Mouse (Mus musculus) retina, postnatal 1 day (tissue): ENCODE results near the gene Ilf3.
A peak's percentile ranks its signal among the peaks of the same experiment; 100 is the strongest.

Source experiments
- DNase-seq: peaks from one replicate; pipeline ENCODE4 v3.0.0-alpha.2; 2012

Gene Ilf3

DNA sequence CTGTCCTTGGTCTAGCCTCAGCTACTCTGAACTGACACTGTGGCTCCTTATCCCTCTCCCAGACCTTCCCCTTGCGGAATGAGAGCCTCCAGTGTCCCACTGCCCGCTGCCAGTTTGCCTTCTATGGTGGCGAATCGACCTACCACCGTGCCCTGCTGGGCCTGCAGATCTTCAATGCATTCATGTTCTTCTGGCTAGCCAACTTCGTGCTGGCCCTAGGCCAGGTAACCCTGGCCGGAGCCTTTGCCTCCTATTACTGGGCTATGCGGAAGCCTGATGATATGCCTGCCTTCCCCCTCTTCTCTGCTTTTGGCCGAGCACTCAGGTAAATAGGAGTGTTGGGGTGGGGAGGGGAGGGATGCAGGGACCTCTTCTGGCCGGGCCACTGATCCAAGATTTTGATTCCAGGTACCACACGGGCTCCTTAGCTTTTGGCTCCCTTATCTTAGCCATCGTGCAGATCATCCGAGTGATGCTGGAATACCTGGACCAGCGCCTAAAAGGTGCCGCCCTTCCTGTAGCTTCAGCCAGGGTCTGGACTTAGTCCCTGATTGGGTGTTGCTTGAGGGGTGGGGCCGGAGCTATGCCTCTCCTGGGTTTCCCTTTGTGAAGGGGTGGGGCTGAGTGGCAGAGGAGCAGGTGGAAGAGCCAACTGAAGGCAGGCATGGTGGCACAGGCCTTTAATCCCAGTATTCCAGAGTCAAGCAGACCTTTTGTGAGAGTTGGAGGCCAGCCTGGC is 20.9 kb upstream of the Ilf3 start:
- no peak for DNase-seq

DNA sequence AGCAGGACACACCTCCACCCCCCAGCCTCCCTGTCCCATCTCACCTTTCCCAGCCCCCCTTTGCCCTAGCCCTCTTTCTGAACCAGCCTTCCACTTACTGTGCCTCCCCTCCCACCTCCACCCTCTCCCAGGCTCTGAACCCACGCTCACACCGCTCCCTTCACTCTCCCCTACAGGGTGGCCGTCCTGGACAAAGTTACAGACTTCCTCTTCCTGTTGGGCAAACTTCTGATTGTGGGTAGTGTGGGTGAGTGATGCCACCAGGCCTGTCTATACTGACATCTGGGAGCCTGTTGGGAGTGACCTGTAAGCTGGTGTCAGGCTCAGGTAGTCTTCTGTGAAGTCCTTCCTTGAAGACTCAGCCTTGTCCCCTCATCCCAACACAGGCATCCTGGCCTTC is 19.5 kb upstream of the Ilf3 start:
- no peak for DNase-seq

DNA sequence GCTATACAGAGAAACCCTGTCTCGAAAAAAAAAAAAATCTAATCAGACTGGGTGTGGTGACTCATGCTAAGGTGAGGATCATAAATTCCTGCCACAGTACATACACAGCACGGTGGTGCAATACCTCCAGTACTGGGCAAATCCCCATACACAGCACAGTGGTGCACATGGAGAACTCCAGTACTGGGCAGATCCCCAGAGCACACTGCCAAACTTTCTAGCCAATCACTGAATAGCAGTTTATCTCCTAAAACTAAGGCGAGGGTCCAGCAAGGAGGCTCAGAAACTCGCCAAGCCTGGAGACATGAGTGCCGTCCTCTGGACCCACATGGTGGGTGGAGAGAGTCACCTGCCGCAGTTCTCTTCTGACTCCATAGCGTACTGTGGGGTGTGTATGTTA is 16.5 kb upstream of the Ilf3 start:
- no peak for DNase-seq

DNA sequence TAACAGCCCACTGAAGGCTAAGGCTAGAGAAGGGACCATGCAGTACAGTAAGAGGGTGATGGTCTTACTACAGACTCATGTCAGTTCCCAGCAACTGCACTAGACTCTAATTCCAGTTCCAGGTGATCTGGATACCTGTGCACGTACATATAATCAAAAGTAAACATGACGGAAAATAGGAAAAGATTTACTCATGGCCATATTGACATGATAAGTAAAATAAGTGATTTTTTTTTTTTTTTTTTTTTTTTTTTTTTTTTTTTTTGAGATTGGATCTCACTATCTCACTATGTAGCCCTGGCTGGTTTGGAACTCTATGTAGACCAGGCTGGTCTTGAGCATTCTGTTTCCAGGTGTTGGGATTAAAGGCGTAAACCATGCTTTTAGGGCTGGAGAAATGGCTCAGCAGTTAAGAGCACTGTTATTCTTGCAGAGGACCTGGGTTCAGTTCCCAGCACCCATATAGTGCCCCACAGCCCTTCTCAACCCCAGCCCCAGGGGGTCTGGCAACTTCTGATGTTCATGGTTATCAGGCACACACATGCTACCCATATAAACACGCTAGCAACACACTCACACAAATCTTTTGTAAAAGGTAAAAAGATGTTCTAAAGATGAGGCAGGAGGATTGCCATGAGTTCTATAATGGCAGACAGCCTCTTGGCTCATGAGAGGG is 15.8 kb upstream of the Ilf3 start:
- DNase-seq, result no peak

DNA sequence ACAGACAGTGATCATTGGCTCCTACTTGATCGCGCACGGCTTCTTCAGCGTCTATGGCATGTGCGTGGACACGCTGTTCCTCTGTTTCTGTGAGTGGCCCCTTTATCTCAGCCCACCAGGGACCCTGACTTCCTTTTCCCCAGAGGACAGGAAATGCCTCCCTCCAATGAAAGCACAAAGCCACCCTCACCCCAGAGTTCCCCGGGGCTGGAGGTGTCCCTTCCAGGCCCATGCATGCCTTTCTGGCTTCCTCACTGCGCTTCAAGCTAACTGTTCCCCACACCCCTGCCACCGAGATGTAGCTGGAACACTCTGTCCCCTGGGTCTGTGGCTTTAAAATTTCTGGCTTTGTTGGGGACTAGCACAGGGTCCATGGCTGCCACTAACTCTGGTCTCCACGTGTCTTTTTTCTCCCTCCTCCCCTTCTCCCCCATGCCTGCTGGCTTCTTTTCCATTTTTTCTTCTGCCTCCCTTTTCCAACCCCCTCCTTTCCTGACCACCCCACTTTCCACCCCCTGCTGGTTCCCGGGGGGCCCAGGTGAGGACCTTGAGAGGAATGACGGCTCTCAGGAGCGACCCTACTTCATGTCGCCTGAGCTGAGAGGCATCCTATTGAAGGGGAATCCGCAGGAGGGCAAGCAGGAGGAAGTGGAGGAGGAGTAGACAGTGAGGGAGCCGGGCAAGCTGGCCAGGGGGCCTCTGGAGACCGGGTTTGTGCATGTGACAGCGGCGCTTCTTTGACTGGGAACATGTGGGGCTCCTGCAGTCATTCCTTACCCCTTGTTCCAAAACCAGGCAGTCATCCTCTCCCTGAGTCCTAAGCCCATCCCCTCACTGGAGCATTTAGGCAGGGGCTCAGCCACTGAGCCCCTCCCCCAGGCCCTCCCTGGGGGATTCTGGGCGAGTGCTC is 15.0 kb upstream of the Ilf3 start:
- no peak for DNase-seq

DNA sequence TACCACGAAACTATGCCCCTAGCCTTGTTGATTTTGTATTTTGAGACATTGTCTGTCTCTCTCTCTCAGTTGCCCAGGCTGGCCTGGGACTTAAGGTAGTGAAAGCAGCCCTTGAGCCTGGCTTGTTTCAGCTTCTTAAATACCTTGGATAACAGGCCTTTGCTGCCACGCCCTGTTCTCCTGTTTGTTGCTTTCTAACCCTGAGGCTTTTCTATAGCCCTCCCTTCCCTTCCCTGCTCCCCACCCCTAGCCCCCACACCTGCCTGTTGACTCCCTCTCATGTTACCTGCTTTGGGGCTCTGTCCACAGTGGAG is 14.3 kb upstream of the Ilf3 start:
- no peak for DNase-seq

DNA sequence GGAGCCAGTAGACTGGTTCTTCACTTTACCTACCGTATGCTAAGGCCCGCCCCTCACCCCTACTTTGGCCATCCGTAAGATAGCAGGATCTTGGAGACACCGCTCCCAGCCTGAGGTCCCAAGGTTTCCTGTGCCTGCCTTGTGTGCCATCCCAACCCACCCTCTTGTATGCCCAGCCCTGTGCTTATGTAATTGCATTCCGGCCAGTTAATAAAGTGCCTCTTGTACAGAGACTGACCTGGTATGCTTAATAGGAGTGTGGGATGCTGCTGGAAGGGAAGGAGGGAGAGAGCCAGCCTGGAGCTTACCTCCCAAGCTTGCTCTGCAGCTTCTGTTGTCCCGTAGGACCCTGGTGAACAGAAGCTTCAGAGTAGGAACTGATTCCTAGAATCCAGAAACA is 12.9 kb upstream of the Ilf3 start:
- no peak for DNase-seq

DNA sequence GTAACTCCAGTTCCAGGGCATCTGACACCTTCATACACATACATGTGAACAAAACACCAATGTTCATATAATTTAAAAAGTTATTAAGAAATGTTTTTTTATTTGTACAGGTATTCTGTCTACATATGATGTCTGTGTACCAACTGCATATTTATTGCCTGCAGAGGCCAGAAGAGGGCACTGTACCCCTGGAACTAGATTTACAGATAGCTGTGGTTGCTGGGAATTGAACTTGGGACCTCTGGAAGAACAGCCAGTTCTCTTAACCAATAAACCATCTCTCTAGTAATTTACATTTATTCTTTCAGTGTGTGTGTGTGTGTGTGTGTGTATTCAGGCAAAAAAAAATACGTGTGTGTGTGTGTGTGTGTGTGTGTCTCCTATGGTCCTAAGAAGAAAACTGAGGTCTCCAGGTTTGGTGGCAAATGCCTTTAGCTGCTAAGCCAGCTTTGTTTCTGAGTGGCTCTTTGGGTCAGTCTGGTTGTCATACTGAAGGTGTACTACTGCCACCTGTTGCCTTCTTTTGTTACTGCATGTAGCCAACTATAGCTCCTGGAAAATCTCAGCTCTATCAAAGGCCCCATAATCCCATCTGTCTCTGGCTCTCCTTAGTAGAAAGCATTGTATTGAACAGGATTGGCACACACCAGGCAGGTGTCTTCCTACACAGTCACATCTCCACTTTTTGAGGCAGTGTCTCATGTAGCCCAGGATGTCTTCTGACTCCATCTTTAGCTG is 10.5 kb upstream of the Ilf3 start:
- peak; percentile 90 for DNase-seq

DNA sequence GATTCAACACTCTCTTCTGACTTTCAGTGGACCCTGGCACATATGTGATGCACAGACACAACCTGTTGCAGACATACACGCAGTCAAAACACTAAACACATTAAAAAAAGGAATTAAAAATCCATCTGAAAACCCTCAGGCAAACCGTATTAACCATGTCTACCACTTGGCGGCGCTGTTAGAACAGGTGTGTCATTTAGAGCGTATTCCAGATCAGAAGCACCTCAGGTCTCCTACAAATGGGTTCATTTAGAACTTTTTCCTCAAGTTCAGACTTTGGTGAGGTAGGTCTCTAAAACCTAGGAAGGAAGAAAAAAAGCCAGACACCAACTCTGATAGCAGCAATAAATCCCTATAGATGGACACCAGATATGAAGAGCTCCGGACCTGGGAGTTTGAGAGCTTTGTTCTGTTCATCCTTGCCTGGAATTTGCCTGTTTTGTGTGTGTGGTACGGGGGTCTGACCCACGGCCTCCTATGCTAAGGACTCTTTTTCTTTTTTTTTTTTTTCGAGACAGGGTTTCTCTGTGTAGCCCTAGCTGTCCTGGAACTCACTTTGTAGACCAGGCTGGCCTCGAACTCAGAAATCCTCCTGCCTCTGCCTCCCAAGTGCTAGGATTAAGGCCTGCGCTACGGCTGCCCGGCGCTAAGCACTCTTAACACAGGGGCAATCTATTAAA is 990 bp upstream of the Ilf3 start:
- peak; percentile 63 for DNase-seq

DNA sequence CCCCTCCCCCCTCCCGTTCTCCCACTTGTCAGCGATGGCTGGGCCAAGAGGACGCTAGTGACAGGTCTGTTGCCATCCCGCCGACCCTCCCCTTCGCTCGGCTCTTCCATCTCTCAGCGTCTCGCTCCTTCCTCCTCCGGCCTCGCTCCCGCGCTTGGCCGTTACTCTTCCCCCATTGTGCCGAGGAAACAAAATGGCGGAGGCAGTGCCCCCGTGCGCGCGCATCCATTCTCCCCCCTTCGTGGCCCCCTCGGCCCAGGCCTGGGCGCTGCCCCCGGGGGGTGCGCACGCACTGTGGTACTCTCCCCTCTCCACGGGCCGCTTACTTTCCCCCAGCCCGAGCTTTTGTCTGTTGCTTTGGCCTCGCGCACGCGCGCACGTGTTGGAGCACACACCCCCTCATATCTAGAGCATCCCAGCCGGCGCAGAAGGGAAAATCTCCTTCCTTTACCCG is 487 bp downstream of the Ilf3 start:
- peak; percentile 89 for DNase-seq

DNA sequence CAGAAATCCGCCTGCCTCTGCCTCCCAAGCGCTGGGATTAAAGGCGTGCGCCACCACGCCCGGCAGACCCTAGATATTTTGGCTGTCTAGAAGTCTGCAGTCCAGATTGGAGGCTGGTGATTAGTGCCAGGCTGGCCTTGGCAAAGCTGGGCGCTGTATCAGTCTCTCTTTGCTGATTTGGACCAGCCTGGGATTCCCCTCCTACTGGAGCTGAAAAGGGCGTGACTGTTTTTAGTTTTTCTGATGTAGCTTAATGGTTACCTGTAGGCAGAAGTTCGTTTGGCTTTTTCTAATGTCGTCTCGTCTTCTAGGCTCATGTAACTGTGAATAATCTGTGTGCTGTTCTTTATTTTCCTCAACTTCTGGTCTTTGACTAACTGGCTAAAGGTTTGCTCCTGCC is 1.4 kb downstream of the Ilf3 start:
- no peak for DNase-seq

DNA sequence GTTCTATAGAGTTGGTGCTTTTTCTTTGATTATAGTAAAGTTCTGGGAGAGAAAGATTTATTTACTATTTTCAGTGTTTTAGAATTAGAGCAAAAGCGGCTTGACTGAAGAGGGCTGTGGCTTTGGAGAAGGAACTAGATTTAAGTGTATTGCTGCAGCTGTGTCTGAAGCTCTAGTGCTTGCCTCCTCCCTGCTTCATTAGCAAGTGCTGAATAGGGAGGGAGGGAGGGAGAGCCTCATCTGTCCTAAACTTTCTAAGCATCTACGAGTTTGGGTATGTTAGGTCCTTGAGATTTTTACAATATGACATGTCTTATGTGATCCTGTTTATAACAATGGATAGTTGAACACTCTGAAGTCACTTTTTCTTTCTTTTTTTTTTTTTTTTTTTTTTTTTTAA is 3.2 kb downstream of the Ilf3 start:
- no peak for DNase-seq

DNA sequence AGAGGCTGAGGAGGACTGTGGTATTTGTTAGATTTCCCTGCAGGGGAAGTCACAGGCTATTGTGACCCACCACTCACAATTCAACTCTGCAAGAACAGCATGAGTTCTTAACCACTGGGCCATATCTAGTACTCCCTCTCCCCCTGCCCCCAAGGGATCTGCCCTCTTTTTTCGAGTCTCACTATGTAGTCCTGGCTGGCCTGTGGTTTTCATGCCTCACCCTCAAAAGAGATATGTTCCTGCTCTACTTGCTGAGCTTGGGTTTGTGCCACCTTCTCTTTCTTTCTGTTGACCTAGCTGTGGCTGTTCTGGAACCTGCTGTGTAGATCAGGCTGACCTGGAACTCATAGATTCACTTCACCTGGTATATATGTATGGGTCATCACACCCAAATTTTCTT is 4.8 kb downstream of the Ilf3 start:
- no peak for DNase-seq

DNA sequence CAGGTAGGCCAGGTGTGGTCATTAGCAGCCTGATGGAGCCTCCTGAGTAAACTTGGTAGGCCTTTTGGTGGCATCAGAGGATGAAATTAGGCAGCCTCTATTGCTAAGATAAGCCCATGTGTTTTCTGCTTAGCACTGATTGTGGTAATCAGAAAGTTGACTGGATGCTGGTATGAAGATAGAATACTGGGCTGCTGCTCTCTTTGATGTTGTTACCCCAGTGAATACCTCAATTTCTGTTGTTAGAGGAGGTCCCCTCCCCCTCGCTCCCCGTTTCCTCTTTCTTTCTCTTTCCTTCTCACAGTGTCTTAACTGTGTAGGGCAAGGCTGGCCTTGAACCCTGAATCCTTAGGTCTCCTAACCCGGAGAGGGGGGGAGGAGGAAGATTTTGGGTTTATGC is 11.5 kb downstream of the Ilf3 start:
- DNase-seq, result no peak

DNA sequence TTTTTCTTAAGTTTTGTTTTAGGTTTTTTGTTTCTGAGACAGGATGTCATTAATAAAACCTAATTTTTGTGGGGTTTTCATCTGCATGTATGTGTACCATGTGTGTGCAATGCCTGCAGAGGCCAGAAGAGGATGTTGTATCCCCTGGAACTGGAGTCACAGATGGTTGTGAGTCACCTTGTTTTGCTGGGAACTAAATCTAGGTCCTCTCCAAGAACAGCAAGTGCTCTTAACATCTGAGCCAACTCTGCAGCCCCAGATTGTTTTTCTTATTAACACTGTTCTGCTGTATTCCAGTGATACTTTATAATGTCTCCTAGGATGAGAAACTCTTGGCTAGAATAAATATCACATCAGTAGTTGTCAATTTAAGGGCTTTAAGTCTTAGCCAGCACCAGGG is 13.2 kb downstream of the Ilf3 start:
- no peak for DNase-seq

DNA sequence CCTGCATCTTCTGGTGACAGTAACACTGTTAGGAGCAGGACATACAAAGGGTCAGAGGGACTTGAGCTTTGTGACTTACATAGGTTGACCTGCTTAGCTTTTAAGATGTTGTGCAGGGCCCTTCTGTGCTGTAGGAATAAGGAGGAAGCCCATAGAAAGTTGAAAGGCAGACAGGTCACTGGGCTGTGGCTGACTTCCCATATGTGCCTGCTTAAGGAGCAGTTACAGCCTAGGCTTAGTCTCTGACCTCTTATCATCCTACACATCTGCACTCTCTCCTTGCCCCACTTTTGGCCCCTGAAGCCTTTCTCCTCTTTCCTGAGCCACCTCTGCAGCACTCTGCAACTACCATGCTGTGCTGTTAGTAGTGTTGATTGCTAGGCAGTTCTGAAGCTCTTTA is 16.3 kb downstream of the Ilf3 start:
- no peak for DNase-seq

DNA sequence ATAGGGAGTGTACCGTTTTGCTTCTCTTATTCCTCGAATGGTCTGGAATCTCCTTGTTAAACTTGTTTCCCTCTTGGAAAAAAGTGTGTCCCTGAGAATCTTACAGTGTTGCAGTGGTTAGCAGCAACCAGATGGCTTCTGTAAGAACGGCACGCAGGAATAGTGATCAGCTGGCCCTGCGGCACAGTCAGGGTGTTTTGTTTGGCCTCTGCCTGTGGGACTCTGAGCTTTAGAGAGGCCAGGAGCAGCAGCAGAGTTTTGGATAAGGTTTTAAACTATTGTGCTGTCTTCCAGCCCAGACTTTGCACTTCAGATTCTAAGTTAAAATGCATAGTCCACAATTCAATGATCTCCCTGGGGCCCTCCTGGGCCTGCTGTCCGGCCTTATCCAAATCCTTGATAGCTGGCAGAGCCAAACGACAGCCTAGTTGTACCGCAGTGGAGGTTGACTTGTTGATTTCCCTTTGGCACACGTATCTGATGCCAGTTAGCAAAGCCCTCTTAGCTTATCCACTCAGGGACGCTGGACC is 25.0 kb downstream of the Ilf3 start:
- DNase-seq, result no peak

DNA sequence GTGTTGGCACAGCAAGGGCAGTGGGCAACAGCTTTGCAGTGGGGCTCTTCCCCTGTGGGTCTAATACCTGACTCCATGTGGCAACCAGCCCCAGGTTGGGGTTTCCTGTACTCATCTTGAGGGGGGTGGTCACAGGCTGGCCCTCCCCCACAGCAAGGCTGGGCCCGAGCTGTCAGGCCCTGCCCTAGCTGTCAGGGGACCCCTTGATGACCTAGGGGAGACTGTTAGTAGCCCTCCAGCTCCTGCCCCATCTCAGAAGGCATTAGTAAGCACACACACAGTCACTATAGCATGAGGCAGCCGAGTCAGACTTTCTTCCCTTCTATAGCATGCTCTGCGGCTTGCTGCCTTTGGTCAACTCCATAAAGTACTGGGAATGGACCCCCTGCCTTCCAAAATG is 28.0 kb downstream of the Ilf3 start:
- DNase-seq, result no peak

DNA sequence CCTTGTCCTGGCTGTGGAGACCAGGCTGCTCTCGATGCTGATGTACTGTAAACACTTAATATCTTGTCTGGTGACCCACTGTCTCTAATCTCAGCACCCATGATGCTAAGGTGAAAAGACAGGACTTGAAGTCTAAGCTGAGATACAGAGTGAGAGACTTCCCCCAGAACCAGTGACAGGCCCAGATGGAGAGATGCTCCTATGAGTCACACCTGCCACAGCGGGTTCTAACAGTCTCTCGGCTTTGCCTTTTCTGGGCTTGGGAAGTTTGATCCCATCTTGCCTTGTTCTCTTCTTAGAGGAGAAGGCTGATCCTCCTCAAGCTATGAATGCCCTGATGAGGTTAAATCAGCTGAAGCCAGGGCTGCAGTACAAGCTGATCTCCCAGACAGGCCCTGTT is 29.5 kb downstream of the Ilf3 start:
- DNase-seq, result no peak

DNA sequence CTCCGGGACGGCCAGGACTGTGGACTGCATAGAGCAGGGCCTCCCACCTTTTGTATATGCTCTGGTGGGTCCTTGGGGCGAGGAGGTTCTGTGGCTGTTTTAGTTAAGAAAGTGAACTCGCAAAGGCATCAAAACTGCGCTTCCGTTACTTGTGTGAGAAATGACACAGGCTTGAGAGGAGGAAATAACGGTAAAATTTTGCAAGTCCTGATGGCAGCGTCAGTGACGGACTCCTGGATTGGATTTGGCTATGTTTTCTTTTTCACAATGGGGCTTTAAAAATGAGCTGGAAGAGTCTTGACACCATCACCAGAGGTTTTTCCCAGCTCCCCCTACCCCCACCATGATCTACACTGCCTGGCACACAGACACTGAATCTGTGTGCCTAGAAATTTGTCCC is 33.4 kb downstream of the Ilf3 start:
- DNase-seq, result no peak

DNA sequence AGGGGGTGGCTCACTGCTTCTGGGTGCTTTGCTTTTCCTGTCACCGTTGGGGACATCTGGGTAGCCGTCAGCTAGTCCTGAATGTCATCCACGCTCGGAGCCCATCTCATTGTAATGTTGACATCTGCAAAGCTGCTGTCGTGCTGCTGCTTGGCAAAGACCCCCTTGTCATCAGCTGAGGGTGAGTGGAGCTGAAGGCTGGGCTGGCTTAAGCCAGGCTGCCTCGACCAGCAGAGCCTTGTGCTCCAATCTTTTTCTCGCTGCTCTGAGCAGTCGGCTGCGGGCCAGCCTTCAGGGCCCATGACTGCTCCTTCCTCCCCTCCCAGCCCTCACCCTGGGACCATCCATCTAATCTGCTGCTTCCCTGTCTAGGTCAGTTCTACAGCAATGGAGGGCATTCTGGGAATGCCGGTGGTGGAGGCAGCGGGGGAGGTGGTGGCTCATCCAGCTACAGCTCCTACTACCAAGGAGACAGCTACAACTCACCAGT is 35.1 kb downstream of the Ilf3 start:
- DNase-seq, result no peak

DNA sequence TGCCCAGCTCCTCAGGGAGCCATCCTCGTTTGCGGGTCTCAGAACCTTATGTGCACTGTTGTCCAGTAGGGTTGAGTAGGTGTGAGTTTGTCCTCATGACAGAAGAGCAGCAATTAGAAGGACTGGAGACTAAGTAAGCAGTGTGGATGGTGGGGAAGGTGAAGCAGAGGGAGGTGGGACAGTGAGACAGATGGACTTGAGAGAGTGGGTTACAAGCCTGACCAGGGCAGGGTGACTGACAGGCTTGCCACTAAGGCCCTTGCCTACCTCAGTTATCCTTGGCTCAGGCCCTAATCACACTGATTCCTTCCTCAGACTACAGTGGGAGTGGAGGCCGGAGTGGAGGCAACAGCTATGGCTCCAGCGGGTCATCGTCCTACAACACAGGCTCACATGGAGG is 36.1 kb downstream of the Ilf3 start:
- DNase-seq, result no peak
